Mouse (Mus musculus): ENCODE measurements around the gene Cactin.

Gene Cactin

DNA sequence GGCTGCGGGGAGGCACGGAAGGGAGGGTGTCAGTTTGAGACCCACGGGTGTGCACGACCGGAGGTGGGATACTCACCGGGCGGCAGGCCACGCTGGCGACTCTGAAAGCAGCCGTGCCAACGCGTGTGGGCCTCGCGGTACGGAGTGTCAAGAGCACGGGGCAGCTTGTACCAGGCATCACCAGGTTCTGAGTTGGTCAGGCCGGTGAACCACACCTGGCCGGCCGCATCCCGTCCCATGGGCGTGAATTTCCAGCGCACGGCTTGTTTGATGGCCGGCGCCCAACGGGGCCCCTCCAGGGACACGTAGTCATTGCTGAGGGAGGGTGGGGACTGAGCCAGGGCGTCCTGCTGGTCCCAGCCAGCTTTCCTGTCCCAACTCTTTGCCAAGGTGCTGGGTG is 43.8 kb downstream of the Cactin start:
- no peak for DNase-seq (ENCODE audit: low spot score in 2 of 2)

DNA sequence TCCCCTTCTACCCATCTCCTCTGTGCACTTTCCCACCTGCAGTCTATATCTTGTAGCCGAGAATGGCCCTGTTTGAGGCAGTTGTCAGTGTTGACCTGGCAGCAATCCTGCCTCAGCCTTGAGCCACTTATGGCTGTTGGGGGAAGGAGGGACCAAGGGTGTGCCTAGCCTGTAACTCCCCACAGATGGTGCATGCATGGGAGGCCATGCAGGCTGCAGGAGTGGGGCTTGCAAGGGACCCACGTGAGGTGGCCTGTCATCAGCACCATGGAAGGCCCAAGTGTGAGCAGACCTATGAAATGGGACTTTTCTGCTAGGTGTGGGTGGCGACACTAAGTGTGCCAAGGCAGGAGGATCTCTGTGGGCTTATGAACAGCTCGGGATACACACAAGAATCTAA is 44.2 kb downstream of the Cactin start:
- DNase-seq (ENCODE audit: low spot score in 2 of 2) = peak in 1 of 2 experiments; percentile 58

DNA sequence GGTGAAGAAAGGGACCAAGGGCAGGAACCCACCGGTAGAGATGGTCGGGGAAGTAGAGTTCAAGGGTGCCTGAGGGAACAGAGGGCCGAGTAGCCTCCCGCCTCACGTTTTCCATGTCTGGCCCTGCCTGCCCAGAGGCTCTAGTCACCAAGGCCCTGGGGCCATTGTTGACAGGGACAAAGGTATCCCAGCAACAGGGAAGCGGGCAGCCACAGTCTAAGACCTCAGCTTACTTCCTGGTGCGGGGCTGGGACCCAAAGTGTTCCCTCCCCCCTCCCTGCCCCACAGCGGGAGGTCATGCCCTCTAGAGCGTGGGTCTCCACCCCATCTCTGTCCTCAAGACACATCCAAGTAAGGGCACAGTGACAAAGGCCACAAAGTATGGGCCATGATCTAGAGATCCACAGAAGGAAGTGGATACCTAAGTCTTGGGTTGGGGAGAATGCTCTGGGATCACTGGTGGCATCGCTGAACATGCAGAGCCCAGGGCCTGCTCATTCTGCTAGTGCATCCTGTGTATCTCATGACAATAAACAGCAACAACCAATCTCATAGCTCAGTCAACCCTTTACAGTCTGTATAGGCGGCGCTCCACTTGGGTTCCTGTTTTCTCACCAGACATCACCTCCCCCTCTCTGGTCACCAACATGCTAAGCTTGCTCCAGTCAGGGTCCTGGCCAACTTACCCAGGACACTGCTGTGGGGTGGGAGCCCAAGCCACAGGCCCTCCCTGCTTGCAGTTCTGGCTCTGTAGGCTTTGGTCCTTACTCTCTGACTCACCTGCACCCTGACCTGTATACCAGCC is 45.0 kb downstream of the Cactin start, which contains the start of gene 4930404N11Rik:
Gene 4930404N11Rik (minus strand): TSS at position 145 of the 805 bp plus-strand sequence.
- DNase-seq (ENCODE audit: low spot score in 2 of 2) = no peak

DNA sequence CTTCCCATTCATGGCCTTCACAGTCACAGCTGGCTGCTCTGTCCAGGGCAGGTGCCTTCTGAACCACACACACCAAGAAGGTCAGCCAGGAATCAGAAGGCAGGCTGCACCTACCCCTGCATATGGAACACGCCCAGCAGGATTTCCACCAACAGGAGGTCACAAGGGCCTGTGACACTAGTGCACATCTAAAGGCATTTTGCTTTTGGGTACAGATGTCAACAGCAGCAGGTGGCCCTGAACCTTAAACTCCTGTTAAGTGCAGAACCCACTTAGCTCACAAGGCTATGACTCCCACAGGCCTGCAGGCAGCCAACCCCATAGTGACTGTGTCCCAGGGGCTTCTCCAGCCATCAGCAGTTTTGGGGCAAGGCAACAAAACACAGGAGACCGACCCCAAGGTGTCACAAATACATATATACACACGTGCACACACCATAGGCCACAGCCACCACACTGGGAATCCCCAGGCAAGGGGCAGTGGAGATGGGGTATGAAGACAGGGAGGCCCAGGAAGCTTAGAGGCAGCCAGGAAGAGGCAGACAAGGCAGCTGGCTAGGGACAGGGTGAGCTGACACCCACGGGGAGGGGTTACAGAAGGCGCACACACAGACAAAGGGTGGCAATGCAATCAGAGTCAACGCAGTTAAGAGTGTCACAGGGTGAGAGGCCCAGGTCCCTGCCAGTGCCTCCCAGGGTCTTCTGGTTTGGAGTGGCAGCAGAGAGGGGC is 45.7 kb downstream of the Cactin start:
- no peak for DNase-seq (ENCODE audit: low spot score in 2 of 2)

DNA sequence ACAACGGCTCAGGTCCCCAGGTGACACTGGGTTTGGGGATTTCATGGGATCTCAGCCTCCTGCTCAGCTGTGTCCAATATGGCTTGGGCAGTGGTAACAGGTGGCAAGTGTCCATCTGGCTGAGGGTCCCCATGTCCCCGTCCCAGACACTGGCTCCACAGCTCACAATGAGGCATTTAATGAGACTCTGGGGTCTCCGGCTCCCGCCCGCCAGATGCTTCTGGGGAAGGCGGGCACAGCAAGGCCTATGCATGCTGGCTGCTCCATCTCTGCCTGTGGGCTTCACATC is 46.2 kb downstream of the Cactin start:
- no peak for DNase-seq (ENCODE audit: low spot score in 2 of 2)

DNA sequence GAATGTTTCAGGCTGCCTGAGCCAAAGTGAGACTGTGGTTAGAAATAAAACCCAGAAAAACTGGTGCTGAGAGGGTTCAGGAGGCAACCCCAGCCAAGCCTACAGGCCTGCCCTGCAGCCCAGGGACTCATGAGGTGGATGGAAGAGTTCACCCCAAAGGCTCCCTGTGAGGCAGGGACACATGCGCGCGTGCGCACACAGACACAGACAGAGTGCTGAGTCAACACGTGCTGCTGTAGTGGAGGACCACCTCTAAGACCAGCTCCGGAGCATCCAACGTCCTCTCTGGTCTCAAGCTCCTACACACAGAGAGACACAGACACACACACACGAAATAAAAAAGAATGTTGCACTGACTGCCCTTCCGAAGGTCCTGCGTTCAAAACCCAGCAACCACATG is 54.4 kb downstream of the Cactin start:
- no peak for DNase-seq (ENCODE audit: low spot score in 2 of 2)
